Mouse (Mus musculus) myocyte (in vitro differentiated cells): ENCODE data around the gene Gne. TPM values are rescaled to one million over a fixed set of nuclear protein-coding genes. Genes with fewer than 3 reads are reported as not detected.

Experiments used
- H3K27me3 ChIP-seq: one replicate; pipeline ENCODE4 v1.6.1; 2011; ENCODE audit not compliant: control insufficient read depth, insufficient read depth, insufficient read length
- H3K36me3 ChIP-seq: one replicate; pipeline ENCODE4 v1.6.1; 2011; ENCODE audit not compliant: control insufficient read depth, insufficient read depth
- H3K4me2 ChIP-seq: one replicate; pipeline ENCODE4 v1.6.1; 2011; ENCODE audit warnings: low read depth, control low read depth
- H3K4me3 ChIP-seq: one replicate; pipeline ENCODE4 v1.5.1; 2011; ENCODE audit warnings: mild to moderate bottlenecking, control low read depth, moderate library complexity
- H3K79me2 ChIP-seq: one replicate; pipeline ENCODE4 v1.6.1; 2011; ENCODE audit not compliant: control insufficient read depth, insufficient read depth
- H3ac ChIP-seq: one replicate; pipeline ENCODE4 v1.6.1; 2011; ENCODE audit not compliant: control insufficient read depth, insufficient read length
- CEBPB ChIP-seq: IDR thresholded peaks from 2 replicates; pipeline ENCODE4 v1.6.1; 2011; ENCODE audit warnings: mild to moderate bottlenecking, moderate library complexity; ENCODE audit not compliant: poor library complexity, insufficient read depth, severe bottlenecking
- E2F4 ChIP-seq: IDR thresholded peaks from one replicate; pipeline ENCODE4 v1.6.1; 2011; ENCODE audit warnings: mild to moderate bottlenecking, control low read depth, moderate library complexity; ENCODE audit not compliant: insufficient read depth
- MAX ChIP-seq: IDR thresholded peaks from one replicate; pipeline ENCODE4 v1.6.1; 2011; ENCODE audit warnings: low read depth, mild to moderate bottlenecking, control low read depth
- MYOD1 ChIP-seq, 3 experiments: IDR thresholded peaks; one replicate each; pipeline ENCODE4 v1.6.1; 2011; ENCODE audit warnings: control low read depth in 2 of 3, low read depth in 2 of 3, mild to moderate bottlenecking in 2 of 3, moderate library complexity in 1 of 3; ENCODE audit not compliant: insufficient read length in 2 of 3, control insufficient read depth in 1 of 3
- MYOG ChIP-seq, 3 experiments: IDR thresholded peaks; one replicate each; pipeline ENCODE4 v1.6.1; 2011; ENCODE audit warnings: control low read depth in 2 of 3, low read depth in 2 of 3, mild to moderate bottlenecking in 2 of 3; ENCODE audit not compliant: insufficient read length in 2 of 3, control insufficient read depth in 1 of 3, insufficient read depth in 1 of 3
- POLR2A ChIP-seq: IDR thresholded peaks from one replicate; pipeline ENCODE4 v1.6.1; 2011; ENCODE audit warnings: low read depth, mild to moderate bottlenecking, control low read depth, moderate library complexity; ENCODE audit not compliant: insufficient read length
- POLR2AphosphoS2 ChIP-seq: IDR thresholded peaks from one replicate; pipeline ENCODE4 v1.6.1; 2011; ENCODE audit warnings: low read depth, control low read depth; ENCODE audit not compliant: insufficient read length
- REST ChIP-seq: IDR thresholded peaks from one replicate; pipeline ENCODE4 v1.6.1; 2011; ENCODE audit warnings: mild to moderate bottlenecking, control low read depth, moderate library complexity; ENCODE audit not compliant: insufficient read depth, insufficient read length
- SRF ChIP-seq: IDR thresholded peaks from one replicate; pipeline ENCODE4 v1.6.1; 2011; ENCODE audit warnings: low read depth; ENCODE audit not compliant: control insufficient read depth, insufficient read length
- TCF12 ChIP-seq: IDR thresholded peaks from one replicate; pipeline ENCODE4 v1.6.1; 2011; ENCODE audit warnings: mild to moderate bottlenecking, control low read depth; ENCODE audit not compliant: poor library complexity, insufficient read depth, severe bottlenecking
- TCF3 ChIP-seq: IDR thresholded peaks from one replicate; pipeline ENCODE4 v1.6.1; 2011; ENCODE audit warnings: low read depth, control low read depth; ENCODE audit not compliant: insufficient read length
- USF1 ChIP-seq: IDR thresholded peaks from one replicate; pipeline ENCODE4 v1.6.1; 2011; ENCODE audit warnings: low read depth, mild to moderate bottlenecking, control low read depth, moderate library complexity
- polyA plus RNA-seq: library from polyadenylated mRNA; unstranded; fragments of >200 nt; fragmentation: generic; extraction: Trizol; gene quantifications from one replicate; pipeline ENCODE4 v1.2.1, GENCODE M21; 2012; ENCODE audit warnings: missing spikeins

Gne gene
- polyA plus RNA-seq, 1 experiment = 13.9 TPM

DNA sequence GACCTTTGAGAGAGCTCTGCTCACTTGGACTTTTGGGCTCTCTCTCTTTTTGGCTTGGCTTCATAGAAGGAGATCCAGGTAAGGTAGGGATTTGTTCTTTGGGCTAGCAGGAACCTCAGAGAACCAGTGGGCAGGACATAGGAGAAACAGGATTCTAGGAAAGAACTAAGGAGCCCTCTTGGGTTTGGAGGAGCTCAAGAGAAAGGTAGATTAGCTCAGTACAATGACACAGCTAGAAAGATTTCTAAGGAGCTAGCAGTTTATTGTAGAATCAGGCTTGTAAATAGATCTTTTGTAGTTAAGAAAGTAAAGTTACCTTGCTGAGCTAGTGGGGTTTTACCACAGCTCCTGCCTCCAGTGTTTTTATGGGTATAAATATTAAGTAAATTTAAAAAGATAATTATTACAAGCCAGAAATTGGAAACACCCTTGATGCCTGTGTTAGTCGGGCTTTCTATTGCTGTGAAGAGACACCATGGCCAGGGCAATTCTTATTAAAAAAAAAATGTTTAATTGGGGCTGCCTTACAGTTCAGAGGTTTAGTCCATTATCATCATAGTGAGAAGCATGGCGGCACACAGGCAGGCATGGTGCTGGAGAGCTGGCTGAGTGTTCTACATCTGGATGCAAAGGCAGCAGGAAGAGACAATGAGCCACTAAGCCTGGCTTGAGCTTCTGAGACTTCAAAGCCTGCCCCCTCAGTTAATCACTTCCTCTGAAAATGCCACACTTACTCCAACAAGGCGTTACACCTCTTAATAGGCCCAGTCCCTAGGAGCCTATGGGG lies 79.2 kb downstream of the Gne start:
- Histone ChIP-seq H3K27me3 (peaks cover 8% of the 10 kb centered on the region), H3K36me3 (no peaks in the 10 kb centered on the region), H3K79me2 (no peaks in the 10 kb centered on the region), H3K4me2 (no peak overlapping the region), H3ac (no peak overlapping the region), H3K4me3 (no peak overlapping the region)
- TF ChIP-seq USF1 = no peak
- no peak for TF ChIP-seq TCF3
- no peak for TF ChIP-seq MAX
- no peak for TF ChIP-seq CEBPB
- TF ChIP-seq MYOG (IDR thresholded peaks at IDR 0.05; ENCODE audit: control insufficient read depth in 1 of 3, insufficient read depth in 1 of 3, insufficient read length in 2 of 3, low read depth in 2 of 3) = no peak
- TF ChIP-seq MYOD1 (IDR thresholded peaks at IDR 0.05; ENCODE audit: control insufficient read depth in 1 of 3, insufficient read length in 2 of 3, low read depth in 2 of 3) = no peak
- no peak for TF ChIP-seq POLR2A

DNA sequence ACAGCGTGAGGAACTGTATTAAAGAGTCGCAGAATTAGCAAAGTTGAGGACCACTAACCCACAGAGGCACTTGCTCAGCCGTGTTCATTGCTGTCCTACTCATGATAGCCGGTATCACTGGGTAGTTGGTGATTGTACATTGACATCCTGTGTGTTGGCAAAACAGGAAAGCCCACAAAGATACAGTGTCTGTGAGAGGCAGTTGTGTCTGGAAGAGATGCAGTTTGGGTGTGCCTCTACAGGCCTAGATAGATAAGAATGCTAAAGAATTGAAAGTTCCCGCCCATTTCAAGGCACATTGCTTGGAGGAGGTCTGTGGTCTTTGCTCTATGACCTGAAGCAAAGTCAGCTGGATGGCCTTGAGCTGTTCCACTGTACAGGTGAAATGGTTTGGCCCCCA lies 79.9 kb downstream of the Gne start, which contains the start of gene Clta:
TSS of gene Clta (plus strand) at position 327 of the 400 bp plus-strand sequence.
- Histone ChIP-seq H3K36me3 (no peaks in the 10 kb centered on the region), H3K4me3 (no peak within 1 kb of the TSS), H3K4me2 (no peak within 1 kb of the TSS), H3K79me2 (no peaks in the 10 kb centered on the region), H3K27me3 (peaks cover 8% of the 10 kb centered on the region), H3ac (no peak within 1 kb of the TSS)
- TF ChIP-seq TCF12 (no peak), E2F4 (no peak), CEBPB (no peak), MAX (no peak), USF1 (no peak), TCF3 (no peak), REST (no peak), MYOG (IDR thresholded peaks at IDR 0.05; ENCODE audit: control insufficient read depth in 1 of 3, insufficient read depth in 1 of 3, insufficient read length in 2 of 3, low read depth in 2 of 3) (no peak), POLR2A (no peak), SRF (no peak), POLR2AphosphoS2 (no peak)

GRCm38 (mm10) chr4:44003622-44004021 lies 80.4 kb downstream of the Gne start:
- H3ac ChIP-seq = no peak overlapping the region
- no peaks in the 10 kb centered on the region for H3K36me3 ChIP-seq
- H3K79me2 ChIP-seq = no peaks in the 10 kb centered on the region
- TF ChIP-seq POLR2AphosphoS2 (no peak), REST (no peak), USF1 (no peak), POLR2A (no peak), MYOD1 (IDR thresholded peaks at IDR 0.05; ENCODE audit: control insufficient read depth in 1 of 3, insufficient read length in 2 of 3, low read depth in 2 of 3) (no peak), TCF12 (no peak), E2F4 (no peak), SRF (no peak), TCF3 (no peak), CEBPB (no peak), MAX (no peak), MYOG (IDR thresholded peaks at IDR 0.05; ENCODE audit: control insufficient read depth in 1 of 3, insufficient read depth in 1 of 3, insufficient read length in 2 of 3, low read depth in 2 of 3) (no peak)
- peaks cover 8% of the 10 kb centered on the region for H3K27me3 ChIP-seq
- no peak overlapping the region for H3K4me3 ChIP-seq
- H3K4me2 ChIP-seq = no peak overlapping the region

GRCm38 (mm10) chr4:43994342-43994741 lies 89.6 kb downstream of the Gne start:
- Histone ChIP-seq H3K4me3 (no peak overlapping the region), H3K36me3 (no peaks in the 10 kb centered on the region), H3K4me2 (no peak overlapping the region), H3K79me2 (no peaks in the 10 kb centered on the region), H3K27me3 (no peaks in the 10 kb centered on the region), H3ac (no peak overlapping the region)
- no peak for TF ChIP-seq E2F4
- TF ChIP-seq CEBPB = no peak
- no peak for TF ChIP-seq POLR2AphosphoS2
- no peak for TF ChIP-seq POLR2A
- TF ChIP-seq USF1 = no peak
- TF ChIP-seq TCF12 = no peak
- no peak for TF ChIP-seq TCF3
- TF ChIP-seq MYOG (IDR thresholded peaks at IDR 0.05; ENCODE audit: control insufficient read depth in 1 of 3, insufficient read depth in 1 of 3, insufficient read length in 2 of 3, low read depth in 2 of 3) = no peak
- no peak for TF ChIP-seq SRF
- TF ChIP-seq REST = no peak
- no peak for TF ChIP-seq MYOD1 (IDR thresholded peaks at IDR 0.05; ENCODE audit: control insufficient read depth in 1 of 3, insufficient read length in 2 of 3, low read depth in 2 of 3)
- no peak for TF ChIP-seq MAX
